Mouse (Mus musculus) embryonic facial prominence, embryonic 11.5 days (tissue): Measurements from ENCODE around the gene Igfbp6. TPM values are rescaled to one million over a fixed set of nuclear protein-coding genes. Genes with fewer than 3 reads are reported as not detected.

ENCODE experiments used
- polyA plus RNA-seq: library from polyadenylated mRNA; unstranded; fragments of >200 nt; fragmentation: Nextera tagmentation; extraction: Ambion mirVana; gene quantifications from 2 replicates; pipeline ENCODE4 v1.2.1, GENCODE M21; 2014

Gene Igfbp6
- polyA plus RNA-seq, 1 experiment from 2014 or later, result not detected

Other genes with a start within 250 kb of the Igfbp6 start
- gene Krt4, start 219.6 kb upstream of the Igfbp6 start, polyA plus RNA-seq, result not detected in 2 replicates
- gene Krt79, start 204.0 kb upstream of the Igfbp6 start, polyA plus RNA-seq, result 0.35 TPM in 1 of 2 replicates, not detected in the other
- 0.10 TPM in 1 of 2 replicates, not detected in the other for gene Krt78, start 190.1 kb upstream of the Igfbp6 start, polyA plus RNA-seq
- 47.9 and 53.4 TPM in 2 replicates for gene Krt8, start 139.9 kb upstream of the Igfbp6 start, polyA plus RNA-seq
- 57.9 and 75.1 TPM in 2 replicates for gene Krt18, start 116.2 kb upstream of the Igfbp6 start, polyA plus RNA-seq
- gene Eif4b, start 70.6 kb upstream of the Igfbp6 start, polyA plus RNA-seq, result 121 and 130 TPM in 2 replicates
- gene Tns2, start 43.9 kb upstream of the Igfbp6 start, polyA plus RNA-seq, result 14.0 and 14.4 TPM in 2 replicates
- gene Spryd3, start 8.1 kb upstream of the Igfbp6 start, polyA plus RNA-seq, result 8.2 and 9.3 TPM in 2 replicates
- 0.10 TPM in 1 of 2 replicates, not detected in the other for gene Soat2, start 6.2 kb downstream of the Igfbp6 start, polyA plus RNA-seq
- 68.1 and 68.9 TPM in 2 replicates for gene Zfp740, start 58.9 kb downstream of the Igfbp6 start, polyA plus RNA-seq
- gene Csad, start 60.4 kb downstream of the Igfbp6 start, polyA plus RNA-seq, result 31.9 and 34.6 TPM in 2 replicates
- 1.3 and 2.7 TPM in 2 replicates for gene Itgb7, start 87.6 kb downstream of the Igfbp6 start, polyA plus RNA-seq
- 68.1 and 70.2 TPM in 2 replicates for gene Rarg, start 113.2 kb downstream of the Igfbp6 start, polyA plus RNA-seq
- gene Gm9918, start 126.2 kb downstream of the Igfbp6 start, polyA plus RNA-seq, result 0.58 and 1.2 TPM in 2 replicates
- 51.6 and 57.2 TPM in 2 replicates for gene Mfsd5, start 135.1 kb downstream of the Igfbp6 start, polyA plus RNA-seq
- gene Espl1, start 151.9 kb downstream of the Igfbp6 start, polyA plus RNA-seq, result 36.0 and 37.7 TPM in 2 replicates
- 453 and 469 TPM in 2 replicates for gene Pfdn5, start 181.8 kb downstream of the Igfbp6 start, polyA plus RNA-seq
- 101 and 103 TPM in 2 replicates for gene Myg1, start 187.3 kb downstream of the Igfbp6 start, polyA plus RNA-seq
- 98.3 and 102 TPM in 2 replicates for gene Aaas, start 206.4 kb downstream of the Igfbp6 start, polyA plus RNA-seq
- gene Sp7, start 222.8 kb downstream of the Igfbp6 start, polyA plus RNA-seq, result 2.4 and 3.0 TPM in 2 replicates